Mouse (Mus musculus) lung, adult 2 months (tissue): ENCODE results near the gene Brms1l. TPM values are rescaled to one million over a fixed set of nuclear protein-coding genes. Genes with fewer than 3 reads are reported as not detected.

Source experiments
- DNase-seq: peaks from one replicate; pipeline ENCODE4 v3.0.0; 2022
- H3K4me1 ChIP-seq: fragments of 200-500 bp; 2 replicates; pipeline ENCODE4 v1.6.1; 2011; ENCODE audit warnings: low read length; ENCODE audit not compliant: control insufficient read depth, insufficient read depth
- H3K4me3 ChIP-seq: fragments of 200-500 bp; replicated peaks from 2 replicates; pipeline ENCODE3; 2011; ENCODE audit warnings: low read depth, mild to moderate bottlenecking, control low read depth, low read length; ENCODE audit errors: extremely low read depth
- CTCF ChIP-seq: fragments of 200-500 bp; IDR thresholded peaks from 2 replicates; pipeline ENCODE4 v1.5.1; 2011; ENCODE audit warnings: mild to moderate bottlenecking, low read length, control low read depth; ENCODE audit not compliant: insufficient read depth
- POLR2A ChIP-seq: fragments of 200-500 bp; IDR thresholded peaks from 2 replicates; pipeline ENCODE4 v1.6.1; 2011; ENCODE audit warnings: low read depth, mild to moderate bottlenecking, control low read depth, low read length, borderline replicate concordance; ENCODE audit errors: extremely low read depth
- WGBS: fragments of 180-500 bp; shearing (Covaris S2); methylation state at CpG from one replicate; pipeline ENCODE4 v1.1.7; 2018; 5-methylcytosine and 5-hydroxymethylcytosine counted together
- polyA plus RNA-seq: library from polyadenylated mRNA; depleted of rRNA; stranded (reverse); fragments of >200 nt; gene quantifications from 2 replicates; pipeline ENCODE4 v1.2.3, GENCODE M21; 2012

Gene Brms1l
- polyA plus RNA-seq, 1 experiment = 16.5 TPM

DNA sequence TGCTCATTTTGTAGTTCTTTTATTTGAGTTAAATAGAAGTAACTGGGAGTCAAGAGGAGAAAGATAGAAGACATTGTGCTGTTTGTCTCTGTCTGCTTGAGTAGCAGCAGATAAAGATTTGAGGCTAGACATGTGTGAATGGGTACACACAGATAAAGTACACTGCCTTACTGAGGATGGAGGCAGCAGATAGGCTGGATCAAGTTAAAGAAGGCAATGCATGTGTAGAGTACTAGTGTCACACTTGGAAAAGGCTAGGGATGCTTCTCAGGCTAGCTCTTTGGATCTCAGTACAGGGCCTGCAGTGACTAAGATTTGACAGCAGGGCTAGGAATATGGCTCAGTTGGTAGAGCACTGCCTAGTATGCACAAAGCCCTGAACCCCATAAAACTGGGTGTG, 14.5 kb downstream of the Brms1l start:
- DNase-seq = no peak
- Histone ChIP-seq H3K4me1 (no peaks in the 10 kb centered on the region), H3K4me3 (no peak overlapping the region)
- TF ChIP-seq POLR2A = no peak
- TF ChIP-seq CTCF = no peak

- 93% methylated on average over 17 of the region's 17 CpGs for WGBS
- TF ChIP-seq CTCF = no peak
- no peak for TF ChIP-seq POLR2A
- no peaks in the 10 kb centered on the region for H3K4me1 ChIP-seq
- H3K4me3 ChIP-seq = no peak overlapping the region
- no peak for DNase-seq
Measured at GRCm38 (mm10) chr12:55859409-55860349, 23.6 kb downstream of the Brms1l start.

GRCm38 (mm10) chr12:55860631-55861030, 24.5 kb downstream of the Brms1l start:
- Histone ChIP-seq H3K4me3 (no peak overlapping the region), H3K4me1 (no peaks in the 10 kb centered on the region)
- no peak for DNase-seq
- TF ChIP-seq POLR2A (no peak), CTCF (no peak)
- 92% methylated on average over 7 of the region's 7 CpGs for WGBS

DNA sequence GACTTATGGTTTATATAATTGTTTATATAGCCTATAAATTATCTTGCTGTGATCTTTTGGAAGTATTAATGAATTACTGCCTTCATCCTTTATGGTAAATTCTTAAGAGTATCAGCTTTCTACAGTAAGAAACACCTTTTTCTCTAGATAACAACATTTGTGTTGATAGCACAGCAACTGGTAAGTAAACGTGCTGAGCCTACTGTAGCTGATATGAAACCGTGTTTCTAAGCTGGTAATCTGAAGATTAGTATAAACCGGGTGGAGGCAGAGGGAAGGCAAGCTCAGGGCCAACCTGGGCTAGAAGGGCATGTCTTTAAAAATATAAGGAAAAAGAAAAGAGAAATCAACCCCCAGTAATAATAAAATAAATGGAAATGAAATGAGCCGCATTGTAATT, 31.6 kb downstream of the Brms1l start:
- no peak overlapping the region for H3K4me3 ChIP-seq
- H3K4me1 ChIP-seq = no peaks in the 10 kb centered on the region
- DNase-seq = no peak
- TF ChIP-seq CTCF = no peak
- TF ChIP-seq POLR2A = no peak
- 92% methylated on average over 4 of the region's 4 CpGs for WGBS

- Histone ChIP-seq H3K4me3 (no peak overlapping the region), H3K4me1 (no peaks in the 10 kb centered on the region)
- DNase-seq = no peak
- 87% methylated on average over 5 of the region's 5 CpGs for WGBS
- TF ChIP-seq CTCF (no peak), POLR2A (no peak)
Measured at GRCm38 (mm10) chr12:55869622-55870322, 33.6 kb downstream of the Brms1l start.

- no peak for TF ChIP-seq CTCF
- no peak for TF ChIP-seq POLR2A
- no peaks in the 10 kb centered on the region for H3K4me1 ChIP-seq
- no peak overlapping the region for H3K4me3 ChIP-seq
- 80% methylated on average over 4 of the region's 4 CpGs for WGBS
- no peak for DNase-seq
Measured at GRCm38 (mm10) chr12:55885449-55885848, 49.3 kb downstream of the Brms1l start.

GRCm38 (mm10) chr12:55888570-55888969, 52.4 kb downstream of the Brms1l start:
- Histone ChIP-seq H3K4me3 (no peak overlapping the region), H3K4me1 (no peaks in the 10 kb centered on the region)
- TF ChIP-seq POLR2A (no peak), CTCF (no peak)
- peak; percentile 3 for DNase-seq
- WGBS = 15% methylated on average over 5 of the region's 5 CpGs

DNA sequence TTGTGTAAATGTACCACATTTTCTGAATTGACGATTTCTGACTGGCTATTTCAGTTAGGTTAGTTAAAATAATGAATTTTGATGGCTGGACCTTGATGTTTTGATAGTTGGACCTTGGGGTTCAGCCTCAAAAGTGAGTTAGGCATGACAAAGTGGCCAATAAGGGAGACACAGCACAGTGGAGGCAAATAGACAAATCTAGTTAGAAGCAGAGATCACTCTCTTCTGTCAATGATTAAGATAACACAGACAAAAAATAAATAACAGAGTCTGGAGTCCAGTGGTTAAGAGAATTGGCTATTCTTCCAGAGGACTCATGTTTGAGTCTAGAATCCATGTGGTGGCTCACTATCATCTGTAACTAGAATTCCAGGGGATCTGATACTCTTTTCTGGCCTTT, 68.7 kb downstream of the Brms1l start:
- Histone ChIP-seq H3K4me3 (no peak overlapping the region), H3K4me1 (no peaks in the 10 kb centered on the region)
- WGBS = 66% methylated on average over 1 of the region's 1 CpGs
- no peak for TF ChIP-seq POLR2A
- no peak for TF ChIP-seq CTCF
- no peak for DNase-seq

GRCm38 (mm10) chr12:55912138-55912537, 76.0 kb downstream of the Brms1l start:
- Histone ChIP-seq H3K4me3 (no peak overlapping the region), H3K4me1 (no peaks in the 10 kb centered on the region)
- 46% methylated on average over 3 of the region's 3 CpGs for WGBS
- DNase-seq = no peak
- no peak for TF ChIP-seq CTCF
- TF ChIP-seq POLR2A = no peak
